Mouse (Mus musculus): ENCODE results near the gene Trhr2.
"Not testable (repeated sequence)": the region's sequence is repeated elsewhere in the genome, so short reads cannot be mapped to it uniquely, and the experiment has no call there.

Trhr2 gene

GRCm38 (mm10) chr8:122329553-122330239 lies 30.9 kb downstream of the Trhr2 start:
- DNase-seq: no peak

- no peak for DNase-seq
Observed at GRCm38 (mm10) chr8:122329072-122329471, 31.5 kb downstream of the Trhr2 start.

- DNase-seq: no peak
Observed at GRCm38 (mm10) chr8:122326114-122326542, 34.4 kb downstream of the Trhr2 start.

- DNase-seq: no peak
Observed at GRCm38 (mm10) chr8:122325196-122325595, 35.4 kb downstream of the Trhr2 start.

- not testable (repeated sequence) for DNase-seq
Observed at GRCm38 (mm10) chr8:122323951-122324402, 36.6 kb downstream of the Trhr2 start.

- DNase-seq: no peak
Observed at GRCm38 (mm10) chr8:122322792-122323191, 37.8 kb downstream of the Trhr2 start.

- DNase-seq: no peak
Observed at GRCm38 (mm10) chr8:122322126-122322525, 38.4 kb downstream of the Trhr2 start.

- no peak for DNase-seq
Observed at GRCm38 (mm10) chr8:122321455-122321921, 39.1 kb downstream of the Trhr2 start.

- no peak for DNase-seq
Observed at GRCm38 (mm10) chr8:122320541-122320940, 40.0 kb downstream of the Trhr2 start.

GRCm38 (mm10) chr8:122319708-122320075 lies 40.9 kb downstream of the Trhr2 start:
- DNase-seq: no peak

GRCm38 (mm10) chr8:122319045-122319707 lies 41.4 kb downstream of the Trhr2 start:
- DNase-seq: no peak

- DNase-seq: no peak
Observed at GRCm38 (mm10) chr8:122317918-122318475, 42.5 kb downstream of the Trhr2 start.

- DNase-seq: no peak
Observed at GRCm38 (mm10) chr8:122316402-122316801, 44.1 kb downstream of the Trhr2 start.

- no peak for DNase-seq
Observed at GRCm38 (mm10) chr8:122314899-122315496, 45.5 kb downstream of the Trhr2 start.

GRCm38 (mm10) chr8:122313310-122313709 lies 47.2 kb downstream of the Trhr2 start:
- no peak for DNase-seq

GRCm38 (mm10) chr8:122312553-122312952 lies 48.0 kb downstream of the Trhr2 start:
- no peak for DNase-seq

- DNase-seq: no peak
Observed at GRCm38 (mm10) chr8:122311115-122311514, 49.4 kb downstream of the Trhr2 start.

- no peak for DNase-seq
Observed at GRCm38 (mm10) chr8:122309272-122309671, 51.3 kb downstream of the Trhr2 start.

GRCm38 (mm10) chr8:122307836-122308235 lies 52.7 kb downstream of the Trhr2 start:
- peak; percentile 31 to 46 for DNase-seq

Measured in cerebellum, postnatal 36 days (tissue).